Mouse (Mus musculus): ENCODE measurements at regions not wholly inside any gene's neighbourhood (a gene's known extent, or its start where the extent isn't known, plus 50 kb on each side); places are given as distances from the start of the nearest gene placed in this dataset.

GRCm38 (mm10) chr9:116468569-116469250 is 293.6 kb upstream of the Tgfbr2 start:
- H3K4me3 ChIP-seq (replicated peaks; ENCODE audit: extremely low read depth, low read depth, low read length): no peak overlapping the region
- no peak for TF ChIP-seq POLR2A (IDR thresholded peaks at IDR 0.05; ENCODE audit: borderline replicate concordance, extremely low read depth, low read depth, low read length)
- no peak for TF ChIP-seq CTCF (IDR thresholded peaks at IDR 0.05; ENCODE audit: insufficient read depth, low read length)
- WGBS: 46% methylated on average over 10 of the region's 10 CpGs
- no peaks in the 10 kb centered on the region for H3K4me1 ChIP-seq (ENCODE audit: control insufficient read depth, insufficient read depth, low read length)
- no peak for DNase-seq

DNA sequence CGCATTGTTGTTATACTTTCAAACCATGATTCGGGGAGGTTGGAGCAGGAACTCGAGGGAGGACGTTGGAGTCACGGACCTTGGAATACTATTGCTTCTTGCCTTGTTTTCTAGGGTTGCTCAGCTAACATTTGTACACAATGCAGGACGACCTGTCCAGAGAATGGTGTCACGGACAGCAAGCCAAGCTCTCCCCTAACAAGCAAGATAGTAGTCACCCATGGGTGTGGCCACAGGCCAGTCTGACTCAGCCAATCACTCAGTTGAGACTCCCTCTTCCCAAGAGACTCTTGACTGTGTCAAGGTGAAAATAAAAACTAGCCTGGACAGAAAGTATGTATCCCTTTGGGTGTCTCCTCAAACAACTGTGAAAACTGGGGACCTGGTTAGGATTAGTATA is 291.2 kb upstream of the Tgfbr2 start:
- DNase-seq: no peak
- no peak for TF ChIP-seq POLR2A (IDR thresholded peaks at IDR 0.05; ENCODE audit: borderline replicate concordance, extremely low read depth, low read depth, low read length)
- no peak for TF ChIP-seq CTCF (IDR thresholded peaks at IDR 0.05; ENCODE audit: insufficient read depth, low read length)
- WGBS: 86% methylated on average over 7 of the region's 7 CpGs
- Histone ChIP-seq H3K4me3 (replicated peaks; ENCODE audit: extremely low read depth, low read depth, low read length) (no peak overlapping the region), H3K4me1 (ENCODE audit: control insufficient read depth, insufficient read depth, low read length) (no peaks in the 10 kb centered on the region)

DNA sequence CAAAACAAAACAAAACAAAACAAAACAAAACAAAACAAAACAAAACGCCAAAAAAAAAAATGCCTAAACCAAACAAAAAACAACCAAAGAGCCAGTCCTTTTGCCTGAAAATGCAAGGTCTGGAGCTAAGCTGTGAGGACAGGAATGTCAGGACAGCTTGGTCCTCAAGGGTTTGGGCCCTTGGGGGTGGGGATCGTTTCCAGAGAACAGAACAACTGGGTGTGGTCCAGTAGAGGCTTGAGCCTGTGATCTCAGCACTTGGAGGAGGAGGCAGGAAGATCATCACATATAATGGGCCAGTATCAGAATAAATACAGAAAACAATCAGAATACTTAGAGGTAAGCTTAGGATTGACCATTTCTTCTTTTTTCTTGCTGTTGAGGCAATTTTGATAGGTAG is 289.5 kb upstream of the Tgfbr2 start:
- Histone ChIP-seq H3K4me1 (ENCODE audit: control insufficient read depth, insufficient read depth, low read length) (no peaks in the 10 kb centered on the region), H3K4me3 (replicated peaks; ENCODE audit: extremely low read depth, low read depth, low read length) (no peak overlapping the region)
- DNase-seq: no peak
- TF ChIP-seq CTCF (IDR thresholded peaks at IDR 0.05; ENCODE audit: insufficient read depth, low read length): no peak
- no peak for TF ChIP-seq POLR2A (IDR thresholded peaks at IDR 0.05; ENCODE audit: borderline replicate concordance, extremely low read depth, low read depth, low read length)
- 48% methylated on average over 2 of the region's 2 CpGs for WGBS

GRCm38 (mm10) chr9:116462232-116462631 is 287.1 kb upstream of the Tgfbr2 start:
- DNase-seq: no peak
- no peak overlapping the region for H3K4me3 ChIP-seq (replicated peaks; ENCODE audit: extremely low read depth, low read depth, low read length)
- WGBS: 79% methylated on average over 2 of the region's 2 CpGs
- H3K4me1 ChIP-seq (ENCODE audit: control insufficient read depth, insufficient read depth, low read length): no peaks in the 10 kb centered on the region
- no peak for TF ChIP-seq CTCF (IDR thresholded peaks at IDR 0.05; ENCODE audit: insufficient read depth, low read length)
- TF ChIP-seq POLR2A (IDR thresholded peaks at IDR 0.05; ENCODE audit: borderline replicate concordance, extremely low read depth, low read depth, low read length): no peak

GRCm38 (mm10) chr9:116460022-116460421 is 284.9 kb upstream of the Tgfbr2 start:
- H3K4me3 ChIP-seq (replicated peaks; ENCODE audit: extremely low read depth, low read depth, low read length): no peak overlapping the region
- TF ChIP-seq POLR2A (IDR thresholded peaks at IDR 0.05; ENCODE audit: borderline replicate concordance, extremely low read depth, low read depth, low read length) (no peak), CTCF (IDR thresholded peaks at IDR 0.05; ENCODE audit: insufficient read depth, low read length) (no peak)
- H3K4me1 ChIP-seq (ENCODE audit: control insufficient read depth, insufficient read depth, low read length): no peaks in the 10 kb centered on the region
- 81% methylated on average over 2 of the region's 2 CpGs for WGBS
- DNase-seq: no peak

- H3K4me1 ChIP-seq (ENCODE audit: control insufficient read depth, insufficient read depth, low read length): no peaks in the 10 kb centered on the region
- no peak overlapping the region for H3K4me3 ChIP-seq (replicated peaks; ENCODE audit: extremely low read depth, low read depth, low read length)
- 82% methylated on average over 4 of the region's 4 CpGs for WGBS
- DNase-seq: no peak
- TF ChIP-seq CTCF (IDR thresholded peaks at IDR 0.05; ENCODE audit: insufficient read depth, low read length) (no peak), POLR2A (IDR thresholded peaks at IDR 0.05; ENCODE audit: borderline replicate concordance, extremely low read depth, low read depth, low read length) (no peak)
Observed at GRCm38 (mm10) chr9:116452050-116452449, 276.9 kb upstream of the Tgfbr2 start.

DNA sequence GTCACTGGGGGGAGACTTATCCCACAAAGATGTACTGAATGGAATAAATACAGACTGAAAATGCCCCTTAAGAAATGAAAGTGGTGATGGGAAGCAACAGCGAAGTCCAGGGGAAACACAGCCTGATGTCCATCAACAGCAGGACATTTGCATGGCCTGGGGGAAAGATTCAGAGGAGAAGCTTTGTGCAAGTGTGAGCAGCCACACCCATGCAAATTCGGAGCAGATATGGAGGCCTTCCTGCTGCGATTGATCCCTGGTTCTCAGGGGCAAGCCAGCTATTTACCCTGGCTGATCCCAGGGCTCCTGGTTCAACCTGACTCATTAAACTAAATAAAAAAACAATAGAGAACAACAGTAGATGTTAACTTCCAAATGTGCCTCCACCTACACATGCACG is 275.7 kb upstream of the Tgfbr2 start:
- 88% methylated on average over 4 of the region's 4 CpGs for WGBS
- no peak overlapping the region for H3K4me3 ChIP-seq (replicated peaks; ENCODE audit: extremely low read depth, low read depth, low read length)
- no peak for DNase-seq

GRCm38 (mm10) chr9:116447734-116448133 is 272.6 kb upstream of the Tgfbr2 start:
- 80% methylated on average over 6 of the region's 6 CpGs for WGBS
- H3K4me1 ChIP-seq (ENCODE audit: control insufficient read depth, insufficient read depth, low read length): no peaks in the 10 kb centered on the region
- H3K4me3 ChIP-seq (replicated peaks; ENCODE audit: extremely low read depth, low read depth, low read length): no peak overlapping the region
- TF ChIP-seq POLR2A (IDR thresholded peaks at IDR 0.05; ENCODE audit: borderline replicate concordance, extremely low read depth, low read depth, low read length) (no peak), CTCF (IDR thresholded peaks at IDR 0.05; ENCODE audit: insufficient read depth, low read length) (no peak)
- DNase-seq: no peak

More for the DNA sequence above, 275.7 kb upstream of the Tgfbr2 start:
- no peaks in the 10 kb centered on the region for H3K4me1 ChIP-seq (ENCODE audit: control insufficient read depth, insufficient read depth, low read length)
- no peak for TF ChIP-seq CTCF (IDR thresholded peaks at IDR 0.05; ENCODE audit: insufficient read depth, low read length)
- no peak for TF ChIP-seq POLR2A (IDR thresholded peaks at IDR 0.05; ENCODE audit: borderline replicate concordance, extremely low read depth, low read depth, low read length)

GRCm38 (mm10) chr9:116438580-116438979 is 263.4 kb upstream of the Tgfbr2 start:
- Histone ChIP-seq H3K4me3 (replicated peaks; ENCODE audit: extremely low read depth, low read depth, low read length) (no peak overlapping the region), H3K4me1 (ENCODE audit: control insufficient read depth, insufficient read depth, low read length) (no peaks in the 10 kb centered on the region)
- no peak for DNase-seq
- WGBS: 66% methylated on average over 1 of the region's 1 CpGs
- TF ChIP-seq POLR2A (IDR thresholded peaks at IDR 0.05; ENCODE audit: borderline replicate concordance, extremely low read depth, low read depth, low read length): no peak
- TF ChIP-seq CTCF (IDR thresholded peaks at IDR 0.05; ENCODE audit: insufficient read depth, low read length): no peak

GRCm38 (mm10) chr9:116434414-116434813 is 259.3 kb upstream of the Tgfbr2 start:
- no peak for DNase-seq
- TF ChIP-seq CTCF (IDR thresholded peaks at IDR 0.05; ENCODE audit: insufficient read depth, low read length): no peak
- TF ChIP-seq POLR2A (IDR thresholded peaks at IDR 0.05; ENCODE audit: borderline replicate concordance, extremely low read depth, low read depth, low read length): no peak
- 62% methylated on average over 1 of the region's 1 CpGs for WGBS
- Histone ChIP-seq H3K4me1 (ENCODE audit: control insufficient read depth, insufficient read depth, low read length) (no peaks in the 10 kb centered on the region), H3K4me3 (replicated peaks; ENCODE audit: extremely low read depth, low read depth, low read length) (no peak overlapping the region)

All from lung, adult 2 months (tissue).